Mouse (Mus musculus): ENCODE measurements around the gene Kif3c. TPM values are rescaled to one million over a fixed set of nuclear protein-coding genes. Genes with fewer than 3 reads are reported as not detected.

The Kif3c gene
- polyA plus RNA-seq, 1 experiment from 2014 or later = 6.4 TPM

DNA sequence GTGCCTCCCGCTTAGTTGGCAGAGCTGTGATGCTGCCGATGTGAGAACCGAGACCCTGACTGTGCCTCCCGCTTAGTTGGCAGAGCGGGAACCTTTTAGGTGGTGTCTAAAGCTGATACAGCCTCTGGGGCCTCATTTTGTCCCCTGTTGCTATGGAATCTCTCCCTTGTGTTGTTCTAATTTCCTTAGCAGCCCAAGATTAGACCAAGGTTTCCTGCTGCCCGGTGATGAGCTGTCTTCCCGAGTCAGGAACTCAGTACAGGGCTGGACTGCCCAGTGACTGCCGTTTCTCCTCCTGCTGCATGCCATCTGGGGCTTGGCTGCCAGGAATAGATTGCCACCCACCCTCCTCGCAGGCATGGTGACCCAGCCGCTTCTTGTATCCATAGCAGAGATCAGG is 21.0 kb downstream of the Kif3c start:
- Histone ChIP-seq H3K27me3 (ENCODE audit: insufficient read depth, low read length) (no peaks in the 10 kb centered on the region), H3K4me2 (ENCODE audit: low read length) (no peak overlapping the region), H3K27ac (no peak overlapping the region), H3K4me1 (replicated peaks; ENCODE audit: insufficient read depth, low read length) (no peaks in the 10 kb centered on the region), H3K9ac (ENCODE audit: low read depth, low read length) (no peak overlapping the region), H3K9me3 (replicated peaks; ENCODE audit: low read length) (no peaks in the 10 kb centered on the region), H3K4me3 (replicated peaks; ENCODE audit: low read depth, low read length) (no peak overlapping the region), H3K36me3 (ENCODE audit: insufficient read depth, low read length) (peaks cover 12% of the 10 kb centered on the region)
- TF ChIP-seq CTCF (IDR thresholded peaks at IDR 0.05; ENCODE audit: low read depth) = no peak
- no peak for DNase-seq (ENCODE audit: low spot score)
- WGBS = 79% methylated on average over 10 of the region's 10 CpGs
- no peak for ATAC-seq (replicated peaks; ENCODE audit: low FRiP score, low read depth)

DNA sequence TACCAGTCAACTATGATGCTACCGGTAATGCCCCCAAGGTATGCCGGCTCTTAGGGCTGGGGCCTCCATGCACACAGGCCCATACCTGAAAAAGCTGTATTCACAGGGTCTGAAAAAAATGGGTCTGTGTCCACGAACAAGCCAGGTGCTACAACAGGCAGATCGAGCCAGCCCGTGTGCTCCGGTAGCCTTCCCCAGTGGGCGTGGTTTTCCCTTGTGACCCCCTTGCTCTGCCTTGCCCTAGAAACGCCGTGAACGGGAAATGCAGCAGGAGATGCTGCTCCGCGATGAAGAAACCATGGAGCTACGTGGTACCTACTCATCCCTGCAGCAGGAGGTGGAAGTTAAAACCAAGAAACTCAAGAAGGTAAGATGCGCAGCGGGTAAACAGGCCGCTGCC is 23.0 kb downstream of the Kif3c start:
- ATAC-seq (replicated peaks; ENCODE audit: low FRiP score, low read depth) = no peak
- TF ChIP-seq CTCF (IDR thresholded peaks at IDR 0.05; ENCODE audit: low read depth) = no peak
- H3K4me3 ChIP-seq (replicated peaks; ENCODE audit: low read depth, low read length) = no peak overlapping the region
- 92% methylated on average over 16 of the region's 16 CpGs for WGBS
- H3K4me1 ChIP-seq (replicated peaks; ENCODE audit: insufficient read depth, low read length) = no peaks in the 10 kb centered on the region
- no peaks in the 10 kb centered on the region for H3K9me3 ChIP-seq (replicated peaks; ENCODE audit: low read length)
- H3K4me2 ChIP-seq (ENCODE audit: low read length) = no peak overlapping the region
- no peaks in the 10 kb centered on the region for H3K27me3 ChIP-seq (ENCODE audit: insufficient read depth, low read length)
- H3K27ac ChIP-seq = no peak overlapping the region
- no peak overlapping the region for H3K9ac ChIP-seq (ENCODE audit: low read depth, low read length)
- DNase-seq (ENCODE audit: low spot score) = no peak
- H3K36me3 ChIP-seq (ENCODE audit: insufficient read depth, low read length) = peaks cover 12% of the 10 kb centered on the region

DNA sequence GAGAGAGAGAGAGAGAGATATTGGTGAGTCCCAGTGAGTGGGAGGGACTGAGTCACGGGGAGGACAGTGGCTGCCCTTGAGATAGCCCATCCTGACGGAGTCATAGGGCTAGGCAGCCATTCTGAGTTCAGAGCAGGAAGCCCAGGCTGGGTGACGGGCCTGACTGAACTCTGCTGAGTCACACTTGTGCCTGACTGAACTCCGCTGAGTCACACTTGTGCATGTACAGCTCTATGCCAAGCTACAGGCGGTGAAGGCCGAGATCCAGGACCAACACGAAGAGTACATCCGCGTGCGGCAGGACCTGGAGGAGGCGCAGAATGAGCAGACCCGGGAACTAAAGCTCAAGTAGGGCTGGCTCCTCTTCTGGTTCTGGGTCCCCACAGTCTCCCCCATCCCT is 24.5 kb downstream of the Kif3c start:
- Histone ChIP-seq H3K4me1 (replicated peaks; ENCODE audit: insufficient read depth, low read length) (no peaks in the 10 kb centered on the region), H3K36me3 (ENCODE audit: insufficient read depth, low read length) (peaks cover 15% of the 10 kb centered on the region), H3K27ac (no peak overlapping the region), H3K9me3 (replicated peaks; ENCODE audit: low read length) (no peaks in the 10 kb centered on the region), H3K4me2 (ENCODE audit: low read length) (no peak overlapping the region), H3K4me3 (replicated peaks; ENCODE audit: low read depth, low read length) (no peak overlapping the region), H3K9ac (ENCODE audit: low read depth, low read length) (no peak overlapping the region), H3K27me3 (ENCODE audit: insufficient read depth, low read length) (no peaks in the 10 kb centered on the region)
- TF ChIP-seq CTCF (IDR thresholded peaks at IDR 0.05; ENCODE audit: low read depth) = no peak
- WGBS = 96% methylated on average over 12 of the region's 12 CpGs
- ATAC-seq (replicated peaks; ENCODE audit: low FRiP score, low read depth) (no peak), DNase-seq (ENCODE audit: low spot score) (no peak)

DNA sequence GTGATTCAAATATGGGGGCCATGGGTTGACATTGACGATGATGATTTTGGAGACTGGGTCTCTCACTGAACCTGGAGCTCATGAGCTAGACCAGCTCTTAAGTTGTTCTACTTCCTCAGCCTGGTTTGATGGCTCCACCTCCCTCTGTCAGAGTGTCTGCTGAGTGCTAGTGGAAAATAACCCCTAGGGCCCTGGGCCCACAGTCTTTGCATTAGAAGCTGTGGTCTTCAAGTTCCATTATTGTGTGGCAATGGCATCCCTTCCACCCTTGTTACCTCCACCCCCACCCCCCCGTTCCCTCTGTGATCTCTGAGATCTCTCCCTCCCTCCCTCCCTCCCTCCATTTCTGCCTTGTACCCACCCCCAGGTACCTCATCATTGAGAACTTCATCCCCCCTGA is 25.1 kb downstream of the Kif3c start:
- Histone ChIP-seq H3K4me2 (ENCODE audit: low read length) (no peak overlapping the region), H3K9me3 (replicated peaks; ENCODE audit: low read length) (no peaks in the 10 kb centered on the region), H3K4me3 (replicated peaks; ENCODE audit: low read depth, low read length) (no peak overlapping the region), H3K4me1 (replicated peaks; ENCODE audit: insufficient read depth, low read length) (no peaks in the 10 kb centered on the region), H3K27me3 (ENCODE audit: insufficient read depth, low read length) (no peaks in the 10 kb centered on the region), H3K9ac (ENCODE audit: low read depth, low read length) (no peak overlapping the region), H3K36me3 (ENCODE audit: insufficient read depth, low read length) (peaks cover 15% of the 10 kb centered on the region), H3K27ac (no peak overlapping the region)
- DNase-seq (ENCODE audit: low spot score) = no peak
- no peak for ATAC-seq (replicated peaks; ENCODE audit: low FRiP score, low read depth)
- TF ChIP-seq CTCF (IDR thresholded peaks at IDR 0.05; ENCODE audit: low read depth) = no peak
- 98% methylated on average over 2 of the region's 2 CpGs for WGBS

DNA sequence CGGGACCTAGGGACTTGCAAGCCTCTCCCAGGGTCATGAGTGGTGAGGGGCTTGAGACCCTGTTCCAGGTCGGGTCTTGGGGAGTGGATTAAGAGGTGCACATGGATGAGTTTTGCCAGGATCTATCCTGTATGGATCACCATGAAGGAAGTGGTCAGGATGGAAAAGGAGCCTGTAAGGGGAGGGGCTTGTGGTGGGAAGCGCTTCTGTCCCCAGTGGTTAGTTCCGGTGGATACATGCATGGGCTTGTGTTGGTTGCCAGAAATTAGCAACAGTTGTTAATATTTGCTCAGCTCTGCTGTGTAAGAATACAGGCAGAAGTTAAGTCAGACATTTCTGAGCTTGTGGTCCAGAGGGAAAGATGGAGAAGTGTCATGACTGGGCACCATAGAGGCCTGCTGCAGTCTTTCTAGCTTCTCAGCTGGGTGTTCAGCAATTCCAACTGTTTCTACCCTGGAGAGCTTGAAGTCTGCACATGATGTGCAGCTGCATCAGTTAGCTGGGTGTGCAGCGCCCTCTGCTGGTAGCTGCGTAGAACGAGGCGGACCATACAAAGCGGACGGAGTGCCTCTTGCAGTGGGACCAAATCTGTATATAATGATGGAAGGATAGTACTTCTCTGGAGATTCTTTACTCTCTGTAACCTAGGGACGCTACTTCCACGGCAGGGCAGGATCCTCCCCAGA is 25.8 kb downstream of the Kif3c start:
- 43% methylated on average over 12 of the region's 12 CpGs for WGBS
- Histone ChIP-seq H3K4me1 (replicated peaks; ENCODE audit: insufficient read depth, low read length) (no peaks in the 10 kb centered on the region), H3K27me3 (ENCODE audit: insufficient read depth, low read length) (no peaks in the 10 kb centered on the region), H3K36me3 (ENCODE audit: insufficient read depth, low read length) (peaks cover 15% of the 10 kb centered on the region), H3K27ac (no peak overlapping the region), H3K9ac (ENCODE audit: low read depth, low read length) (no peak overlapping the region), H3K4me3 (replicated peaks; ENCODE audit: low read depth, low read length) (no peak overlapping the region), H3K9me3 (replicated peaks; ENCODE audit: low read length) (no peaks in the 10 kb centered on the region), H3K4me2 (ENCODE audit: low read length) (no peak overlapping the region)
- ATAC-seq (replicated peaks; ENCODE audit: low FRiP score, low read depth) (peak; percentile 79), DNase-seq (ENCODE audit: low spot score) (peak; percentile 83)
- TF ChIP-seq CTCF (IDR thresholded peaks at IDR 0.05; ENCODE audit: low read depth) = peak; percentile 90

DNA sequence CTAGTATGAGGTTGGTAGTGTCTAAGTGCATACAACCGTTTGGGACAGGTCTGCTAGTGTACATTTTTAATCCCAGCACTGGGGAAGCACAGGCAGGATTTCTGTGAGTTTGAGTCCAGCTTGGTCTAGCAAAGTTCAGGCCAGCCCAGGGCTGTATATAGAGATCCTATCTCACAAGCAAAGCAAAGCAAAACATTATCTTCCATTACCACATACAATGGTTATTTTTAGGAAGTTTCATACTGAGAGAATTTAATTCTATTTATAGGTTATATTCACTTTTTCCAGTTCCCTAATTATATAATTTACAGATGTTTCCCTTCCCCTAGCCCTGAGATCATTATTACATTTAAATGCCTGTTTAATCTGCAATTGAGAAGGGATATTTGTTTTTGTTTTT is 26.3 kb downstream of the Kif3c start:
- H3K4me3 ChIP-seq (replicated peaks; ENCODE audit: low read depth, low read length) = no peak overlapping the region
- no peaks in the 10 kb centered on the region for H3K4me1 ChIP-seq (replicated peaks; ENCODE audit: insufficient read depth, low read length)
- TF ChIP-seq CTCF (IDR thresholded peaks at IDR 0.05; ENCODE audit: low read depth) = no peak
- peaks cover 15% of the 10 kb centered on the region for H3K36me3 ChIP-seq (ENCODE audit: insufficient read depth, low read length)
- no peak overlapping the region for H3K27ac ChIP-seq
- DNase-seq (ENCODE audit: low spot score) (no peak), ATAC-seq (replicated peaks; ENCODE audit: low FRiP score, low read depth) (no peak)
- no peaks in the 10 kb centered on the region for H3K9me3 ChIP-seq (replicated peaks; ENCODE audit: low read length)
- no peak overlapping the region for H3K9ac ChIP-seq (ENCODE audit: low read depth, low read length)
- H3K4me2 ChIP-seq (ENCODE audit: low read length) = no peak overlapping the region
- WGBS = 76% methylated on average over 1 of the region's 1 CpGs
- no peaks in the 10 kb centered on the region for H3K27me3 ChIP-seq (ENCODE audit: insufficient read depth, low read length)

DNA sequence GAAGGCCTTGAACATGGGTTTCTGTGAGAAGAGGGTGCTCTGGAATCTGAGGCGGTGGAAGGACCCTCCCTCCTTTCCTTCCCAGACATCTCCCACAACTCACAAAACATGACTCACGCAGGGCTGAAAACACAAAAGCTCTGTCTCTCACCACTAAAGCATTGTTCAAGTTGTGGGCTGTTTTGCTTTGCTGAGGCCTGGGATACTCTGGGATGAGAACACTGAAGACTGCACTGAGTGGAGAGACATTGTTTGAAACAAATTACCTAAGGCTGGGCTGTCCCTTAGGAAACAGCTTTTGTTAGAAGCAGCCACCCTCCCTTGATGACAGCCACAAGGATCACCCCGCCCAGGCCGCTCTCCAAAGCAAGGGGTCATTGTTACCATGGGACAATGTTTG is 28.2 kb downstream of the Kif3c start:
- DNase-seq (ENCODE audit: low spot score) = no peak
- TF ChIP-seq CTCF (IDR thresholded peaks at IDR 0.05; ENCODE audit: low read depth) = no peak
- WGBS = 71% methylated on average over 4 of the region's 4 CpGs

More for the DNA sequence above, 28.2 kb downstream of the Kif3c start:
- Histone ChIP-seq H3K4me3 (replicated peaks; ENCODE audit: low read depth, low read length) (no peak overlapping the region), H3K9me3 (replicated peaks; ENCODE audit: low read length) (no peaks in the 10 kb centered on the region), H3K36me3 (ENCODE audit: insufficient read depth, low read length) (peaks cover 10% of the 10 kb centered on the region), H3K9ac (ENCODE audit: low read depth, low read length) (no peak overlapping the region), H3K4me1 (replicated peaks; ENCODE audit: insufficient read depth, low read length) (no peaks in the 10 kb centered on the region), H3K27ac (no peak overlapping the region), H3K27me3 (ENCODE audit: insufficient read depth, low read length) (no peaks in the 10 kb centered on the region), H3K4me2 (ENCODE audit: low read length) (no peak overlapping the region)
- ATAC-seq (replicated peaks; ENCODE audit: low FRiP score, low read depth) = no peak
